Mouse (Mus musculus): ENCODE data around the gene Txndc5.

GRCm38 (mm10) chr13:38451446-38451845, 77.2 kb downstream of the Txndc5 start:
- no peak for TF ChIP-seq CTCF (IDR thresholded peaks at IDR 0.05; ENCODE audit: borderline replicate concordance, extremely low read depth, insufficient read depth, insufficient read length)
- TF ChIP-seq POLR2A (IDR thresholded peaks at IDR 0.05; ENCODE audit: borderline replicate concordance, extremely low read depth, insufficient read depth, insufficient read length, poor library complexity, severe bottlenecking), result no peak

Data from brain, embryonic 14.5 days (tissue).